ENCODE assay signal across 8 mouse cellular contexts in genomic region chr6:114928462-114928861, GRCm38 (mm10). TPM values are rescaled to one million over a fixed set of nuclear protein-coding genes. Genes with fewer than 3 reads are reported as not detected.
DNase-seq lines count a peak whose midpoint lies in the region; ATAC-seq and TF ChIP-seq lines count a peak whose summit lies in the region.

No protein-coding gene starts in this region.

- no peaks in the 10 kb centered on the region for H3K27me3 ChIP-seq in lung, embryonic 14.5 days (ENCODE audit: insufficient read depth, low read length)

- peak; percentile 55 for ATAC-seq in lung, embryonic 14.5 days (ENCODE audit: insufficient read depth)

- WGBS in lung, embryonic 14.5 days, result 3% methylated on average over 4 of the region's 4 CpGs

- no peak overlapping the region for H3K4me3 ChIP-seq in lung, embryonic 14.5 days (ENCODE audit: low read depth, low read length)

- TF ChIP-seq CTCF in lung, embryonic 14.5 days (IDR thresholded peaks at IDR 0.05; ENCODE audit: low read depth), result peak; percentile 99

- no peak overlapping the region for H3K9ac ChIP-seq in lung, embryonic 14.5 days

- H3K9me3 ChIP-seq in lung, embryonic 14.5 days (ENCODE audit: low read depth, low read length), result no peaks in the 10 kb centered on the region

- no peaks in the 10 kb centered on the region for H3K36me3 ChIP-seq in lung, embryonic 14.5 days (ENCODE audit: insufficient read depth)

- no peak overlapping the region for H3K4me2 ChIP-seq in lung, embryonic 14.5 days

- H3K27ac ChIP-seq in lung, embryonic 14.5 days (ENCODE audit: low read depth), result no peak overlapping the region

- peaks cover 7% of the 10 kb centered on the region for H3K4me1 ChIP-seq in lung, embryonic 14.5 days (ENCODE audit: insufficient read depth)

- DNase-seq in CD4-positive, CD25-positive, alpha-beta regulatory T cell, adult 2 months (ENCODE audit: low read depth, low spot score), result peak; percentile 87
- peak; percentile 83 for DNase-seq in ZHBTc4 (ENCODE audit: low read depth, low spot score)
- DNase-seq in embryo, embryonic 10 days (ENCODE audit: low spot score), result peak; percentile 87
- DNase-seq in gastrocnemius, postnatal 4 days (ENCODE audit: low spot score in 2 of 2), result peak; percentile 54 to 60
- DNase-seq in kidney, postnatal 10 days, result peak; percentile 76
- DNase-seq in lung, embryonic 14.5 days, result peak; percentile 88
- peak; percentile 49 for DNase-seq in retina, adult 2 months (ENCODE audit: low read depth, low spot score)
- DNase-seq in thymus, postnatal 4 days, result peak; percentile 77

RNA-seq across cellular contexts. Expression of gene Vgll4, which starts 41.3 kb away (rescaled TPM):
- 10 to 100 TPM; 42.2 to 48.2 TPM for total RNA-seq in gastrocnemius, postnatal 4 days (2021)
- polyA plus RNA-seq in lung, embryonic 14.5 days (2014; fragmentation: Nextera tagmentation; extraction: Ambion mirVana), result 101 and 111 TPM in 2 replicates
